ENCODE assay signal across 8 mouse cellular contexts in the genomic region with DNA sequence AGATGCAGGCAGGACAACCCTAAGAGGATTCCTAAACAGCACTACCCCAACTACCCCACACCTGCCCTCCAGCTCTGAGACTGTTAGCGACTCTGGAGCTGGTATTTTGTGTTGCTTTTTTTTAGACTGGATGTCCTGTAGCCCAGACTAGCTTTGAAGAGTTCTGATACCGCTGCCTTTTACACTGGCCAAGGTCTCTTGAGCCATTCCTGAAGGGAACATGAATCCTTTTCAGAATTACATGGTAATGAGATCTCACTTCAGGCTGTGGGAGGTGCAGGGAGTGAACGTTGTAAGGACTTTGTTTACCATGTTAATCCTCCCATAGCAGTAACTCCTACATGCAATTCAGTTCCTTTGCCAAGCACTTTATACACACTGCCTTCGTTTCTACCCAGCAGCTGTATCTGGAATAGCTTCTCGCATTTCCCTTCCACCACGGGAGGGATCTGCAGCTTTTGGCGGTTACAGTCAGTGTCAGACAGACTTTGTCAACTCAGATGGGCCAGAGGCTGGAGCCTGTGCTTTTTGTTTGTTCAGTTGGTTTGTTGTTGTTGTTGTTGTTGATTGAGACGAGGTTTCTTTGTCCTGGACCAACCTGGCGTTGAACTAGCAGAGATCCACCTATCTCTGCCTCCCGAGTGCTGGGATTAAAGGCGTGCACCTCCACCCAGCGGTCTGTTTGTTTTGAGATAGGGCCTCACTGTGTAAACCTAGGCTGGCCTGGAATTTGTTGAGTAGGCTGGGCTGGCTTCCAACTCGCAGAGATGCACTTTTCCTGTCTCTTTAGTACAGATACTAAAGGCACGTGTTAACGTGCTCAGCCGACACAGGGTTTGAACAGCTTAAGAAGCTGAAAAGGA. TPM values are rescaled to one million over a fixed set of nuclear protein-coding genes. Genes with fewer than 3 reads are reported as not detected.
A peak's percentile ranks its signal among the peaks of the same experiment; 100 is the strongest.
DNase-seq lines count a peak whose midpoint lies in the region; ATAC-seq and TF ChIP-seq lines count a peak whose summit lies in the region.

No protein-coding gene starts in this region.

- no peaks in the 10 kb centered on the region for H3K36me3 ChIP-seq in embryonic facial prominence, embryonic 12.5 days
- H3K36me3 ChIP-seq in embryonic facial prominence, embryonic 10.5 days (replicated peaks), result no peaks in the 10 kb centered on the region
- no peaks in the 10 kb centered on the region for H3K36me3 ChIP-seq in heart, embryonic 14.5 days (ENCODE audit: control insufficient read depth, insufficient read depth, low read length)
- no peaks in the 10 kb centered on the region for H3K36me3 ChIP-seq in forebrain, postnatal 0 days (ENCODE audit: insufficient read depth)

- WGBS in embryonic facial prominence, embryonic 12.5 days, result 47% methylated on average over 16 of the region's 16 CpGs
- 51% methylated on average over 16 of the region's 16 CpGs for WGBS in embryonic facial prominence, embryonic 10.5 days
- WGBS in heart, embryonic 14.5 days, result 14% methylated on average over 16 of the region's 16 CpGs
- WGBS in forebrain, postnatal 0 days, result 38% methylated on average over 16 of the region's 16 CpGs

- DNase-seq in embryonic facial prominence, embryonic 10.5 days (ENCODE audit: low spot score), result no peak
- DNase-seq in kidney, postnatal 36 days, result peak; percentile 65 to 72
- no peak for DNase-seq in thymus, postnatal 10 days (ENCODE audit: low spot score in 2 of 2)
- no peak for DNase-seq in forebrain, postnatal 0 days

- peak overlapping the region; percentile 4; the same call in 1 of the 2 replicates for H3K27ac ChIP-seq in embryonic facial prominence, embryonic 12.5 days
- H3K27ac ChIP-seq in embryonic facial prominence, embryonic 10.5 days (replicated peaks), result no peak overlapping the region
- H3K27ac ChIP-seq in heart, embryonic 14.5 days (replicated peaks in 1 of 2; ENCODE audit: control insufficient read depth in 1 of 2, insufficient read depth in 1 of 2, low read depth in 2 of 2, low read length in 2 of 2), result peak overlapping the region; percentile 70 to 77
- no peak overlapping the region for H3K27ac ChIP-seq in forebrain, postnatal 0 days (ENCODE audit: low read depth, low read length)

- H3K9me3 ChIP-seq in embryonic facial prominence, embryonic 12.5 days, result no peaks in the 10 kb centered on the region
- H3K9me3 ChIP-seq in embryonic facial prominence, embryonic 10.5 days, result no peaks in the 10 kb centered on the region
- no peaks in the 10 kb centered on the region for H3K9me3 ChIP-seq in heart, embryonic 14.5 days (ENCODE audit: control insufficient read depth, low read length)
- no peaks in the 10 kb centered on the region for H3K9me3 ChIP-seq in forebrain, postnatal 0 days (ENCODE audit: low read length)

- no peak; the same call in 1 of the 2 replicates for ATAC-seq in embryonic facial prominence, embryonic 12.5 days (ENCODE audit: insufficient number of reproducible peaks, insufficient read depth, low FRiP score, low TSS enrichment)
- ATAC-seq in heart, embryonic 14.5 days (ENCODE audit: insufficient number of reproducible peaks, insufficient read depth, low FRiP score, low read depth), result peak; percentile 84
- ATAC-seq in megakaryocyte progenitor cell, adult 5-6 weeks (replicated peaks; ENCODE audit: poor library complexity), result peak; percentile 96
- ATAC-seq in cerebellum, adult (ENCODE audit: insufficient number of reproducible peaks, low FRiP score, low TSS enrichment), result no peak
- no peak for ATAC-seq in forebrain, postnatal 0 days

- no peaks in the 10 kb centered on the region for H3K27me3 ChIP-seq in embryonic facial prominence, embryonic 12.5 days
- H3K27me3 ChIP-seq in embryonic facial prominence, embryonic 10.5 days (replicated peaks; ENCODE audit: low read depth, poor library complexity, severe bottlenecking), result no peaks in the 10 kb centered on the region
- H3K27me3 ChIP-seq in heart, embryonic 14.5 days (ENCODE audit: control insufficient read depth, insufficient read depth, low read length), result no peaks in the 10 kb centered on the region
- no peaks in the 10 kb centered on the region for H3K27me3 ChIP-seq in forebrain, postnatal 0 days (ENCODE audit: insufficient read depth, low read length)

- no peak overlapping the region for H3K4me3 ChIP-seq in embryonic facial prominence, embryonic 12.5 days
- H3K4me3 ChIP-seq in embryonic facial prominence, embryonic 10.5 days, result no peak overlapping the region
- no peak overlapping the region for H3K4me3 ChIP-seq in heart, embryonic 14.5 days (ENCODE audit: control insufficient read depth in 1 of 2, insufficient read depth in 1 of 2, low read depth in 1 of 2, low read length in 2 of 2)
- H3K4me3 ChIP-seq in forebrain, postnatal 0 days (ENCODE audit: low read depth, low read length), result no peak overlapping the region

- no peak overlapping the region for H3K9ac ChIP-seq in embryonic facial prominence, embryonic 12.5 days
- no peak overlapping the region for H3K9ac ChIP-seq in heart, embryonic 14.5 days (ENCODE audit: low read length)
- H3K9ac ChIP-seq in forebrain, postnatal 0 days, result no peak overlapping the region

- H3K4me1 ChIP-seq in embryonic facial prominence, embryonic 12.5 days, result no peaks in the 10 kb centered on the region; the same call in 1 of the 2 replicates
- H3K4me1 ChIP-seq in embryonic facial prominence, embryonic 10.5 days, result no peaks in the 10 kb centered on the region
- H3K4me1 ChIP-seq in heart, embryonic 14.5 days (ENCODE audit: control insufficient read depth in 2 of 2, insufficient read depth in 2 of 2, low read length in 2 of 2), result peaks cover 19 to 22% of the 10 kb centered on the region in 2 experiments
- H3K4me1 ChIP-seq in forebrain, postnatal 0 days (ENCODE audit: insufficient read depth), result no peaks in the 10 kb centered on the region

- no peak overlapping the region for H3K4me2 ChIP-seq in embryonic facial prominence, embryonic 12.5 days (replicated peaks)
- peak overlapping the region; percentile 12; the same call in 1 of the 2 replicates for H3K4me2 ChIP-seq in heart, embryonic 14.5 days (ENCODE audit: low read length)
- no peak overlapping the region for H3K4me2 ChIP-seq in forebrain, postnatal 0 days (ENCODE audit: low read depth)

- no peak for TF ChIP-seq CTCF in forebrain, postnatal 0 days (IDR thresholded peaks at IDR 0.05; ENCODE audit: low read depth)

RNA-seq across cellular contexts. Expression of a gene that starts 25.2 kb away (rescaled TPM):
- polyA plus RNA-seq in embryonic facial prominence, embryonic 12.5 days (2016; fragmentation: Nextera tagmentation; extraction: Ambion mirVana), result 17.5 and 23.7 TPM in 2 replicates
- 17.2 and 18.6 TPM in 2 replicates for polyA plus RNA-seq in embryonic facial prominence, embryonic 10.5 days (2016; fragmentation: Nextera tagmentation; extraction: Ambion mirVana)
- 17.8 and 18.4 TPM in 2 replicates for polyA plus RNA-seq in heart, embryonic 14.5 days (2014; fragmentation: Nextera tagmentation; extraction: Ambion mirVana)
- total RNA-seq in megakaryocyte progenitor cell, adult 5-6 weeks (2015), result 134 and 142 TPM in 2 replicates
- 52.9 and 67.5 TPM in 2 replicates for total RNA-seq in megakaryocyte progenitor cell, adult 5-6 weeks (2017)
- total RNA-seq in forebrain, postnatal 0 days (2014; rRNA removed), result 33.0 and 43.9 TPM in 2 replicates
- polyA plus RNA-seq in forebrain, postnatal 0 days (2015; fragmentation: Nextera tagmentation; extraction: Ambion mirVana), result 7.6 and 13.3 TPM in 2 replicates

Comparison
In these comparisons a context has a peak if more than half of its experiments do, and no peak if none do; other contexts are left out.
1. H3K27ac ChIP-seq: peak in embryonic facial prominence, embryonic 12.5 days (single experiment) and heart, embryonic 14.5 days (2 of 2); none in embryonic facial prominence, embryonic 10.5 days (single experiment) and forebrain, postnatal 0 days (single experiment).
2. ATAC-seq: peak in heart, embryonic 14.5 days (single experiment) and megakaryocyte progenitor cell, adult 5-6 weeks (single experiment); none in embryonic facial prominence, embryonic 12.5 days (single experiment), cerebellum, adult (single experiment) and forebrain, postnatal 0 days (single experiment).
3. DNase-seq: peak in kidney, postnatal 36 days (2 of 2); none in embryonic facial prominence, embryonic 10.5 days (single experiment), thymus, postnatal 10 days (0 of 2) and forebrain, postnatal 0 days (single experiment).